Mouse (Mus musculus) neural tube, embryonic 15.5 days (tissue): ENCODE data around the gene Clec1b. TPM values are rescaled to one million over a fixed set of nuclear protein-coding genes. Genes with fewer than 3 reads are reported as not detected.

Experiments used
- polyA plus RNA-seq: library from polyadenylated mRNA; unstranded; fragments of >200 nt; fragmentation: Nextera tagmentation; extraction: Ambion mirVana; gene quantifications from 2 replicates; pipeline ENCODE4 v1.2.1, GENCODE M21; 2015

Clec1b gene
- polyA plus RNA-seq, 1 experiment from 2014 or later: 0.55 TPM

Other genes with a start within 250 kb of the Clec1b start
- gene Clec2d, start 216.7 kb upstream of the Clec1b start, polyA plus RNA-seq: 0.24 and 0.40 TPM in 2 replicates
- gene Cd69, start 121.9 kb upstream of the Clec1b start, polyA plus RNA-seq: 0.09 and 0.47 TPM in 2 replicates
- gene 4922502D21Rik, start 65.5 kb upstream of the Clec1b start, polyA plus RNA-seq: not detected in 2 replicates
- 0.35 and 2.2 TPM in 2 replicates for gene Clec12a, start 54.6 kb upstream of the Clec1b start, polyA plus RNA-seq
- gene Clec12b, start 11.4 kb upstream of the Clec1b start, polyA plus RNA-seq: 0.23 TPM in 2 replicates
- gene Clec9a, start 11.6 kb downstream of the Clec1b start, polyA plus RNA-seq: 0.10 and 0.24 TPM in 2 replicates
- 1.9 and 2.6 TPM in 2 replicates for gene Clec1a, start 54.7 kb downstream of the Clec1b start, polyA plus RNA-seq
- 0.04 TPM in 1 of 2 replicates, not detected in the other for gene Olr1, start 109.9 kb downstream of the Clec1b start, polyA plus RNA-seq
- gene Tmem52b, start 115.3 kb downstream of the Clec1b start, polyA plus RNA-seq: 0.10 TPM in 1 of 2 replicates, not detected in the other
- gene Gabarapl1, start 135.9 kb downstream of the Clec1b start, polyA plus RNA-seq: 189 and 223 TPM in 2 replicates
- gene Klre1, start 180.6 kb downstream of the Clec1b start, polyA plus RNA-seq: 0.10 TPM in 1 of 2 replicates, not detected in the other
- 2.3 TPM in 1 of 2 replicates, not detected in the other for gene Klrd1, start 194.5 kb downstream of the Clec1b start, polyA plus RNA-seq
- gene Klrk1, start 226.6 kb downstream of the Clec1b start, polyA plus RNA-seq: 0.20 and 1.5 TPM in 2 replicates
- not detected in 2 replicates for gene Klrc3, start 246.0 kb downstream of the Clec1b start, polyA plus RNA-seq